Mouse (Mus musculus) kidney, postnatal 0 days (tissue): ENCODE results near the gene Pcdh17. TPM values are rescaled to one million over a fixed set of nuclear protein-coding genes. Genes with fewer than 3 reads are reported as not detected.
A peak's percentile ranks its signal among the peaks of the same experiment; 100 is the strongest.

ENCODE experiments used
- ATAC-seq: fragments of 200-750 bp; cut with Nextera tagmentation; replicated peaks from 2 replicates; pipeline ENCODE4 v1.8.0; 2017; ENCODE audit warnings: low read depth, moderate number of reproducible peaks, moderate TSS enrichment, moderate library complexity; ENCODE audit not compliant: low FRiP score
- DNase-seq: peaks from one replicate; pipeline ENCODE4 v3.0.0-alpha.2; 2016; ENCODE audit warnings: low spot score
- H3K27ac ChIP-seq: fragments of 300-500 bp; sonication (generic); 2 replicates; pipeline ENCODE4 v1.5.1; 2014; ENCODE audit warnings: mild to moderate bottlenecking
- H3K27me3 ChIP-seq: fragments of 300-500 bp; sonication (generic); 2 replicates; pipeline ENCODE4 v1.6.1; 2014; ENCODE audit warnings: low read length, mixed read lengths; ENCODE audit not compliant: insufficient read depth
- H3K36me3 ChIP-seq: fragments of 300-500 bp; sonication (generic); 2 replicates; pipeline ENCODE4 v1.6.1; 2014; ENCODE audit warnings: low read length, mixed read lengths; ENCODE audit not compliant: insufficient read depth
- H3K4me1 ChIP-seq: fragments of 300-500 bp; sonication (generic); replicated peaks from 2 replicates; pipeline ENCODE4 v1.6.1; 2014; ENCODE audit warnings: antibody characterized with exemption, low read length, mixed read lengths; ENCODE audit not compliant: insufficient read depth
- H3K4me2 ChIP-seq: fragments of 300-500 bp; sonication (generic); 2 replicates; pipeline ENCODE4 v1.6.1; 2014; ENCODE audit warnings: mild to moderate bottlenecking, low read length, moderate library complexity, mixed read lengths
- H3K4me3 ChIP-seq: fragments of 300-500 bp; sonication (generic); replicated peaks from 2 replicates; pipeline ENCODE4 v1.5.1; 2014; ENCODE audit warnings: low read depth, low read length
- H3K9ac ChIP-seq: fragments of 300-500 bp; sonication (generic); 2 replicates; pipeline ENCODE4 v1.6.1; 2014; ENCODE audit warnings: low read depth, low read length
- H3K9me3 ChIP-seq: fragments of 300-500 bp; sonication (generic); replicated peaks from 2 replicates; pipeline ENCODE4 v1.6.1; 2016; ENCODE audit warnings: low read length, inconsistent platforms, mixed read lengths
- CTCF ChIP-seq: IDR thresholded peaks from 2 replicates; pipeline ENCODE4 v1.5.1; 2016; ENCODE audit warnings: antibody characterized with exemption, low read depth, mild to moderate bottlenecking, moderate library complexity
- WGBS: fragments of 180-500 bp; shearing (Covaris S2); extraction: QIAGEN DNeasy Blood & Tissue Kit; methylation state at CpG from one replicate; pipeline ENCODE4 v1.1.7; 2014; 5-methylcytosine and 5-hydroxymethylcytosine counted together
- polyA plus RNA-seq: library from polyadenylated mRNA; unstranded; fragments of >200 nt; fragmentation: Nextera tagmentation; extraction: Ambion mirVana; gene quantifications from 2 replicates; pipeline ENCODE4 v1.2.1, GENCODE M21; 2015

Gene Pcdh17
- polyA plus RNA-seq, 1 experiment from 2014 or later, result 6.7 TPM

GRCm38 (mm10) chr14:84476336-84476735 is 33.0 kb downstream of the Pcdh17 start:
- Histone ChIP-seq H3K36me3 (no peaks in the 10 kb centered on the region), H3K9me3 (no peaks in the 10 kb centered on the region), H3K4me2 (no peak overlapping the region), H3K27ac (no peak overlapping the region), H3K4me3 (no peak overlapping the region), H3K4me1 (no peaks in the 10 kb centered on the region), H3K27me3 (no peaks in the 10 kb centered on the region), H3K9ac (no peak overlapping the region)
- TF ChIP-seq CTCF, result no peak
- ATAC-seq, result no peak
- no peak for DNase-seq
- 89% methylated on average over 8 of the region's 8 CpGs for WGBS

GRCm38 (mm10) chr14:84476906-84477305 is 33.5 kb downstream of the Pcdh17 start:
- WGBS, result 80% methylated on average over 4 of the region's 4 CpGs

GRCm38 (mm10) chr14:84477411-84477810 is 34.0 kb downstream of the Pcdh17 start:
- ATAC-seq (no peak), DNase-seq (no peak)
- TF ChIP-seq CTCF, result no peak
- H3K4me3 ChIP-seq, result no peak overlapping the region
- no peaks in the 10 kb centered on the region for H3K9me3 ChIP-seq
- no peaks in the 10 kb centered on the region for H3K4me1 ChIP-seq
- no peaks in the 10 kb centered on the region for H3K27me3 ChIP-seq
- WGBS, result 68% methylated on average over 13 of the region's 13 CpGs
- H3K36me3 ChIP-seq, result no peaks in the 10 kb centered on the region
- H3K27ac ChIP-seq, result no peak overlapping the region
- H3K9ac ChIP-seq, result no peak overlapping the region
- H3K4me2 ChIP-seq, result no peak overlapping the region

More at GRCm38 (mm10) chr14:84476906-84477305, 33.5 kb downstream of the Pcdh17 start:
- H3K27ac ChIP-seq, result no peak overlapping the region
- H3K9me3 ChIP-seq, result no peaks in the 10 kb centered on the region
- no peak for TF ChIP-seq CTCF
- H3K4me1 ChIP-seq, result no peaks in the 10 kb centered on the region
- no peak for ATAC-seq
- DNase-seq, result no peak
- no peak overlapping the region for H3K4me2 ChIP-seq
- no peak overlapping the region for H3K9ac ChIP-seq
- H3K27me3 ChIP-seq, result no peaks in the 10 kb centered on the region
- H3K4me3 ChIP-seq, result no peak overlapping the region
- no peaks in the 10 kb centered on the region for H3K36me3 ChIP-seq

GRCm38 (mm10) chr14:84480546-84480945 is 37.2 kb downstream of the Pcdh17 start:
- no peak overlapping the region for H3K4me2 ChIP-seq
- no peak overlapping the region for H3K27ac ChIP-seq
- ATAC-seq, result no peak
- no peak overlapping the region for H3K4me3 ChIP-seq
- no peaks in the 10 kb centered on the region for H3K4me1 ChIP-seq
- no peaks in the 10 kb centered on the region for H3K9me3 ChIP-seq
- H3K9ac ChIP-seq, result no peak overlapping the region
- TF ChIP-seq CTCF, result no peak
- H3K27me3 ChIP-seq, result no peaks in the 10 kb centered on the region
- DNase-seq, result peak; percentile 5
- no peaks in the 10 kb centered on the region for H3K36me3 ChIP-seq
- WGBS, result 53% methylated on average over 6 of the region's 6 CpGs

- ATAC-seq (no peak), DNase-seq (no peak)
- Histone ChIP-seq H3K27me3 (no peaks in the 10 kb centered on the region), H3K36me3 (no peaks in the 10 kb centered on the region), H3K4me3 (no peak overlapping the region), H3K27ac (no peak overlapping the region), H3K9me3 (no peaks in the 10 kb centered on the region), H3K9ac (no peak overlapping the region), H3K4me2 (no peak overlapping the region), H3K4me1 (no peaks in the 10 kb centered on the region)
- no peak for TF ChIP-seq CTCF
- 68% methylated on average over 4 of the region's 4 CpGs for WGBS
These were observed 41.0 kb downstream of the Pcdh17 start for GRCm38 (mm10) chr14:84484350-84484749.

- H3K4me2 ChIP-seq, result no peak overlapping the region
- H3K4me1 ChIP-seq, result no peaks in the 10 kb centered on the region
- TF ChIP-seq CTCF, result no peak
- H3K27me3 ChIP-seq, result no peaks in the 10 kb centered on the region
- H3K9ac ChIP-seq, result no peak overlapping the region
- H3K36me3 ChIP-seq, result no peaks in the 10 kb centered on the region
- 98% methylated on average over 2 of the region's 2 CpGs for WGBS
- H3K27ac ChIP-seq, result no peak overlapping the region
- DNase-seq (no peak), ATAC-seq (no peak)
- H3K9me3 ChIP-seq, result no peaks in the 10 kb centered on the region
- H3K4me3 ChIP-seq, result no peak overlapping the region
These were observed 67.6 kb downstream of the Pcdh17 start for GRCm38 (mm10) chr14:84511010-84511409.

- Histone ChIP-seq H3K9me3 (no peaks in the 10 kb centered on the region), H3K27ac (no peak overlapping the region), H3K4me1 (no peaks in the 10 kb centered on the region), H3K4me3 (no peak overlapping the region), H3K9ac (no peak overlapping the region), H3K27me3 (no peaks in the 10 kb centered on the region), H3K36me3 (no peaks in the 10 kb centered on the region), H3K4me2 (no peak overlapping the region)
- no peak for ATAC-seq
- TF ChIP-seq CTCF, result no peak
- WGBS, result 35% methylated on average over 2 of the region's 2 CpGs
- peak; percentile 9 for DNase-seq
These were observed 89.0 kb downstream of the Pcdh17 start for GRCm38 (mm10) chr14:84532397-84532796.
